Mouse (Mus musculus): ENCODE data around the gene Susd4. TPM values are rescaled to one million over a fixed set of nuclear protein-coding genes. Genes with fewer than 3 reads are reported as not detected.
A peak's percentile ranks its signal among the peaks of the same experiment; 100 is the strongest.

Gene Susd4
- total and polyA plus RNA-seq, 2 experiments: 1.3 to 8.3 TPM

GRCm38 (mm10) chr1:182747081-182747480 lies 16.6 kb upstream of the Susd4 start:
- Histone ChIP-seq H3K27ac (replicated peaks; ENCODE audit: insufficient read depth, low read depth, low read length) (no peak overlapping the region), H3K27me3 (ENCODE audit: control insufficient read depth, insufficient read depth, low read length) (no peaks in the 10 kb centered on the region), H3K9ac (ENCODE audit: low read depth, low read length) (no peak overlapping the region), H3K4me1 (ENCODE audit: control insufficient read depth, insufficient read depth, low read length) (no peaks in the 10 kb centered on the region), H3K36me3 (ENCODE audit: control insufficient read depth, insufficient read depth, low read length) (no peaks in the 10 kb centered on the region), H3K79me2 (ENCODE audit: control insufficient read depth, insufficient read depth, low read length) (no peaks in the 10 kb centered on the region), H3K4me3 (ENCODE audit: insufficient read depth, low read depth, low read length) (no peak overlapping the region)
- no peak for DNase-seq (ENCODE audit: extremely low read depth, low read depth, low spot score)
- WGBS: 90% methylated on average over 9 of the region's 9 CpGs
- TF ChIP-seq CTCF (IDR thresholded peaks at IDR 0.05; ENCODE audit: low read depth, low read length): no peak
- no peak for TF ChIP-seq POLR2A (IDR thresholded peaks at IDR 0.05; ENCODE audit: extremely low read depth, insufficient read depth, low read length)

DNA sequence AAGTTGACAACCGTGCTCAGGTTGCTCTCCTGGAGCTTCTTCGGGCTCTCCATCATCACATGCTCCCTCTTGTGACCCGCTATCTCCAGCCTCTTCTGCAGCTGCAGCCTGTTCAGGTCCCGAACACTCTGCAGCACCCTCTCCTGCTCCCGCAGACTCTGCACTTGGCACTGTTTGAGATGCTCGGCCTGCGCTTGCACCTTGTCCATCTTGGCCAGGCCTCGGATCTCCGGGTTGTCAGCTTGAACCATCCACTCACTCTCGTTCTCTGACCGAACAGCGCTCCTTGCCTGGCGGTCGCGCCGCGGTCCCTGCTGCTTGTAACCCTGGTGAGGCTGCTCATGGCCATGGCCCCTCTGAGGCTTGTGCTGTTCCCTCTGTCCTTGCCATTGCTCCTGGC lies 15.8 kb upstream of the Susd4 start:
- Histone ChIP-seq H3K36me3 (ENCODE audit: control insufficient read depth, insufficient read depth, low read length) (no peaks in the 10 kb centered on the region), H3K79me2 (ENCODE audit: control insufficient read depth, insufficient read depth, low read length) (no peaks in the 10 kb centered on the region), H3K9ac (ENCODE audit: low read depth, low read length) (no peak overlapping the region), H3K4me1 (ENCODE audit: control insufficient read depth, insufficient read depth, low read length) (no peaks in the 10 kb centered on the region), H3K27me3 (ENCODE audit: control insufficient read depth, insufficient read depth, low read length) (no peaks in the 10 kb centered on the region), H3K27ac (replicated peaks; ENCODE audit: insufficient read depth, low read depth, low read length) (no peak overlapping the region), H3K4me3 (ENCODE audit: insufficient read depth, low read depth, low read length) (no peak overlapping the region)
- WGBS: 68% methylated on average over 17 of the region's 17 CpGs
- TF ChIP-seq CTCF (IDR thresholded peaks at IDR 0.05; ENCODE audit: low read depth, low read length) (no peak), POLR2A (IDR thresholded peaks at IDR 0.05; ENCODE audit: extremely low read depth, insufficient read depth, low read length) (no peak)
- DNase-seq (ENCODE audit: extremely low read depth, low read depth, low spot score): no peak

GRCm38 (mm10) chr1:182749080-182749479 lies 14.6 kb upstream of the Susd4 start, which contains the start of gene Ccdc185:
Gene Ccdc185 (minus strand): TSS chr1:182749180.
- H3K27ac ChIP-seq (replicated peaks; ENCODE audit: insufficient read depth, low read depth, low read length): no peak within 1 kb of the TSS
- H3K4me1 ChIP-seq (ENCODE audit: control insufficient read depth, insufficient read depth, low read length): no peaks in the 10 kb centered on the region
- TF ChIP-seq CTCF (IDR thresholded peaks at IDR 0.05; ENCODE audit: low read depth, low read length) (no peak), POLR2A (IDR thresholded peaks at IDR 0.05; ENCODE audit: extremely low read depth, insufficient read depth, low read length) (no peak)
- H3K4me3 ChIP-seq (ENCODE audit: insufficient read depth, low read depth, low read length): no peak within 1 kb of the TSS
- no peaks in the 10 kb centered on the region for H3K79me2 ChIP-seq (ENCODE audit: control insufficient read depth, insufficient read depth, low read length)
- no peak within 1 kb of the TSS for H3K9ac ChIP-seq (ENCODE audit: low read depth, low read length)
- H3K36me3 ChIP-seq (ENCODE audit: control insufficient read depth, insufficient read depth, low read length): no peaks in the 10 kb centered on the region
- 91% methylated on average over 9 of the region's 9 CpGs for WGBS
- DNase-seq (ENCODE audit: extremely low read depth, low read depth, low spot score): no peak
- no peaks in the 10 kb centered on the region for H3K27me3 ChIP-seq (ENCODE audit: control insufficient read depth, insufficient read depth, low read length)

- Histone ChIP-seq H3K36me3 (ENCODE audit: control insufficient read depth, insufficient read depth, low read length) (no peaks in the 10 kb centered on the region), H3K27me3 (ENCODE audit: control insufficient read depth, insufficient read depth, low read length) (no peaks in the 10 kb centered on the region), H3K4me1 (ENCODE audit: control insufficient read depth, insufficient read depth, low read length) (no peaks in the 10 kb centered on the region), H3K79me2 (ENCODE audit: control insufficient read depth, insufficient read depth, low read length) (no peaks in the 10 kb centered on the region), H3K9ac (ENCODE audit: low read depth, low read length) (no peak overlapping the region), H3K27ac (replicated peaks; ENCODE audit: insufficient read depth, low read depth, low read length) (no peak overlapping the region), H3K4me3 (ENCODE audit: insufficient read depth, low read depth, low read length) (no peak overlapping the region)
- WGBS: 87% methylated on average over 8 of the region's 8 CpGs
- TF ChIP-seq CTCF (IDR thresholded peaks at IDR 0.05; ENCODE audit: low read depth, low read length) (no peak), POLR2A (IDR thresholded peaks at IDR 0.05; ENCODE audit: extremely low read depth, insufficient read depth, low read length) (no peak)
- DNase-seq (ENCODE audit: extremely low read depth, low read depth, low spot score): no peak
Measured at GRCm38 (mm10) chr1:182751301-182751700, 12.4 kb upstream of the Susd4 start.

DNA sequence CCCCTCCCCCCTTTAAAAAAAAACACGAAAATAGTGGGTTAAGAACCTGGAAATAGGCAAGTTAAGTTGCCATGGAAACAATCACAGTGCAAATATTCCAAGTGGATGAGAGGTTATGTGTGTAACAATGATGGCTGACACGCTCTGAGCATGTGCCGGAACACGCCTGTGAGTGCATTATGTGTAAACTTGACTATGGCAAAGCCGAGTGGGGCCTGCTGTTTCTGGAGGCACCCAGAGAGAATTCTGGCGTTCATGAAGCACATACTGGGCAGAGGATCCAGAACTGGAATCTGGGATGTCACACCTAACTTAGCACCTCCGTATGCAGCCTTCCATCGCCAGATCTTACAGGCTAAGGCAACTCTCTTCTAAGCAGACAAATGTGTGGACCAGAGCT lies 10.0 kb upstream of the Susd4 start:
- Histone ChIP-seq H3K27ac (replicated peaks; ENCODE audit: insufficient read depth, low read depth, low read length) (no peak overlapping the region), H3K4me1 (ENCODE audit: control insufficient read depth, insufficient read depth, low read length) (peaks cover 1% of the 10 kb centered on the region; the same call in 1 of the 2 replicates), H3K36me3 (ENCODE audit: control insufficient read depth, insufficient read depth, low read length) (no peaks in the 10 kb centered on the region), H3K79me2 (ENCODE audit: control insufficient read depth, insufficient read depth, low read length) (no peaks in the 10 kb centered on the region), H3K27me3 (ENCODE audit: control insufficient read depth, insufficient read depth, low read length) (no peaks in the 10 kb centered on the region), H3K4me3 (ENCODE audit: insufficient read depth, low read depth, low read length) (no peak overlapping the region), H3K9ac (ENCODE audit: low read depth, low read length) (no peak overlapping the region)
- TF ChIP-seq CTCF (IDR thresholded peaks at IDR 0.05; ENCODE audit: low read depth, low read length) (no peak), POLR2A (IDR thresholded peaks at IDR 0.05; ENCODE audit: extremely low read depth, insufficient read depth, low read length) (no peak)
- peak; percentile 43 for DNase-seq (ENCODE audit: extremely low read depth, low read depth, low spot score)
- WGBS: 81% methylated on average over 8 of the region's 8 CpGs

DNA sequence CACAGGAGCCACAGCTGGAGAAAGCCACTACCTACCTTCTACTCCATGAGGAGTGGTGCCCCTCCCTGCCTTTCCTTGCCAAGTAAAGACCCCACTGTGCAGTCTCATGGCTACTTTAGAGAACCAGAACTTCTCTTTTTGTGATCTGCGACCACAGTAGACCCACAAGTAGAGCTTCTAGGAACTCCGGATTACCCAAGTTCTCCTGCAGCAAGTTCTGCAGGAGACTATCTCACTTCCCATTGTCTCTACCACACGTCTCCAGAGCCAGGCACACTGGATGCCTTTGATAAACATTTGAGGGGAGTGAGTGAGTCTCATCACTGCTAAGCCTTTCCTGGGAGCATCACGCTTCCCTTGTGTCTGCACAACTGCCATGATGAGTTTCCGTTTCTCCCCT lies 8.8 kb upstream of the Susd4 start:
- Histone ChIP-seq H3K27me3 (ENCODE audit: control insufficient read depth, insufficient read depth, low read length) (no peaks in the 10 kb centered on the region), H3K36me3 (ENCODE audit: control insufficient read depth, insufficient read depth, low read length) (no peaks in the 10 kb centered on the region), H3K27ac (replicated peaks; ENCODE audit: insufficient read depth, low read depth, low read length) (no peak overlapping the region), H3K79me2 (ENCODE audit: control insufficient read depth, insufficient read depth, low read length) (no peaks in the 10 kb centered on the region), H3K4me1 (ENCODE audit: control insufficient read depth, insufficient read depth, low read length) (peaks cover 3% of the 10 kb centered on the region; the same call in 1 of the 2 replicates), H3K4me3 (ENCODE audit: insufficient read depth, low read depth, low read length) (no peak overlapping the region), H3K9ac (ENCODE audit: low read depth, low read length) (no peak overlapping the region)
- TF ChIP-seq CTCF (IDR thresholded peaks at IDR 0.05; ENCODE audit: low read depth, low read length) (no peak), POLR2A (IDR thresholded peaks at IDR 0.05; ENCODE audit: extremely low read depth, insufficient read depth, low read length) (no peak)
- WGBS: 87% methylated on average over 5 of the region's 5 CpGs
- DNase-seq (ENCODE audit: extremely low read depth, low read depth, low spot score): no peak
